Mouse (Mus musculus): ENCODE results near the gene Rab5b. TPM values are rescaled to one million over a fixed set of nuclear protein-coding genes. Genes with fewer than 3 reads are reported as not detected.
"Not testable (repeated sequence)": the region's sequence is repeated elsewhere in the genome, so short reads cannot be mapped to it uniquely, and the experiment has no call there.

Rab5b gene
- polyA plus RNA-seq, 1 experiment from 2014 or later = 82.9 TPM

DNA sequence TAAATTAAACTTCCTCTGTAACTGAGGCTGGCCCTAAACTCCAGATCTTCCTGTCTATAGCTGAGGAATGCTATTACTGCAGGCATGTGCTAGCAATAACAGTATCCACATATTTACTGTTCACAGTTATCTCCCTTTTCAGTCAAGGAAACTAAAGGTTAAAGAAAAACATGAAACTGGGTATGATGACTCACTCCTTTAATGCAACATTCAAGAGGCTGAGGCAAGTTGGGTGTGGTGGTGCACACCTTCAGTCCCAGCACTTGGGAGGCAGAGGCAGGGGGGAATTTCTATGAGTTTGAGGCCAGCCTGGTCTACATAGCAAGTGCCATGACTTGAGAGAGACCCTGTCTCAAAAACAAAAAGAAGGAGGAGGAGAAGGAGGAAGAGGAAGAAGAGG lies 35.9 kb upstream of the Rab5b start:
- H3K36me3 ChIP-seq (ENCODE audit: control insufficient read depth, insufficient read depth, low read length) = no peaks in the 10 kb centered on the region
- H3K4me1 ChIP-seq (ENCODE audit: control insufficient read depth, insufficient read depth, low read length) = no peaks in the 10 kb centered on the region
- no peaks in the 10 kb centered on the region for H3K27me3 ChIP-seq (ENCODE audit: control insufficient read depth, insufficient read depth, low read length)
- no peaks in the 10 kb centered on the region for H3K9me3 ChIP-seq (ENCODE audit: control insufficient read depth, low read length)
- H3K4me2 ChIP-seq (ENCODE audit: low read depth) = no peak overlapping the region
- DNase-seq (ENCODE audit: low spot score) = no peak
- no peak overlapping the region for H3K9ac ChIP-seq (ENCODE audit: low read length)
- no peak for ATAC-seq (ENCODE audit: insufficient read depth, low FRiP score, low TSS enrichment)
- no peak overlapping the region for H3K27ac ChIP-seq (ENCODE audit: low read depth, low read length)
- H3K4me3 ChIP-seq (ENCODE audit: low read depth, low read length) = no peak overlapping the region

DNA sequence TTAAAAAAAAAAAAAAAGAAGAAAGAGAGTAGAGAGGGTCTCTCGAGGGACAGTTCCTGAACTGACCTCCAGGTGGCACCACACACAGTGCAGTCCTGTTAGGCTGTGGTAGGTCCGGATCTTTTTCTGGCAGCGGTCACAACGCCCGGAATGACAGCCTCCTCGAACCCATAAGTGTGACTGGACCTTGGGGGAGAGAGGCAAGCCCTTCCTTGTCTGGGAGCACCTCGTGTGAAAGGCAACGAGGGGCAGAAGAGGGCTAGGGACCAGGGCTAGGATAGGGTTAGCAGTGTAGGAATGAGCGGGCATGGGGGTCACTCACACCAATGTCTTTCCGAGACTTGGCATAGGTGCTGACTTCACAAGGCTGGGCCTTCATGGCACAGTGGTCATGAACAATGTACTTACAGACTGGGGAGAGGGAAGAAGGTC lies 35.0 kb upstream of the Rab5b start:
- Histone ChIP-seq H3K9me3 (ENCODE audit: control insufficient read depth, low read length) (no peaks in the 10 kb centered on the region), H3K4me3 (ENCODE audit: low read depth, low read length) (no peak overlapping the region), H3K9ac (ENCODE audit: low read length) (no peak overlapping the region), H3K27me3 (ENCODE audit: control insufficient read depth, insufficient read depth, low read length) (no peaks in the 10 kb centered on the region), H3K4me1 (ENCODE audit: control insufficient read depth, insufficient read depth, low read length) (no peaks in the 10 kb centered on the region), H3K36me3 (ENCODE audit: control insufficient read depth, insufficient read depth, low read length) (no peaks in the 10 kb centered on the region), H3K4me2 (ENCODE audit: low read depth) (no peak overlapping the region), H3K27ac (ENCODE audit: low read depth, low read length) (no peak overlapping the region)
- peak; percentile 64 for DNase-seq (ENCODE audit: low spot score)
- ATAC-seq (ENCODE audit: insufficient read depth, low FRiP score, low TSS enrichment) = 0 out of 2 replicates have a peak, but pooled peaks have one; percentile 50
- 25% methylated on average over 10 of the region's 10 CpGs for WGBS

DNA sequence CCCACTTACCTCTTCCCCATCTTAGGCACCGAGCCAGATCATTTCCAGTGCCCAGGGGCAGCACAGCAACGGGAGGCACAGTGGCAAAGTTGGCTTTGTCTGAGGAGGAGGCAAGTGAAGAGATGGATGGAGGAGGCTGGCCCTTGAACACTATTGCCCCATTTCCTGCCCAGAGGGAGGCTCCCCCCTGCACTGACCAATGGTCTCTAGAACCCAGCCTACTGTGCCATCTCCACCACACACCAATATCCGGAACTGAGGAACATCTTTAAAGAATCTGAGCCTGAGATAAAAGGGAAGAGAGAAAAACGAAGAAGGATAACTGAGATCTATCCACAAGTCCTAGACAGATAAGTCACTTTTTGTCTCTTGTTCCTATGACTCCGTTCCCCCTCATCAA lies 32.0 kb upstream of the Rab5b start:
- 85% methylated on average over 5 of the region's 5 CpGs for WGBS
- Histone ChIP-seq H3K4me1 (ENCODE audit: control insufficient read depth, insufficient read depth, low read length) (no peaks in the 10 kb centered on the region), H3K27me3 (ENCODE audit: control insufficient read depth, insufficient read depth, low read length) (no peaks in the 10 kb centered on the region), H3K9ac (ENCODE audit: low read length) (no peak overlapping the region), H3K27ac (ENCODE audit: low read depth, low read length) (no peak overlapping the region), H3K36me3 (ENCODE audit: control insufficient read depth, insufficient read depth, low read length) (no peaks in the 10 kb centered on the region), H3K4me3 (ENCODE audit: low read depth, low read length) (no peak overlapping the region), H3K9me3 (ENCODE audit: control insufficient read depth, low read length) (no peaks in the 10 kb centered on the region), H3K4me2 (ENCODE audit: low read depth) (no peak overlapping the region)
- no peak for ATAC-seq (ENCODE audit: insufficient read depth, low FRiP score, low TSS enrichment)
- DNase-seq (ENCODE audit: low spot score) = no peak

DNA sequence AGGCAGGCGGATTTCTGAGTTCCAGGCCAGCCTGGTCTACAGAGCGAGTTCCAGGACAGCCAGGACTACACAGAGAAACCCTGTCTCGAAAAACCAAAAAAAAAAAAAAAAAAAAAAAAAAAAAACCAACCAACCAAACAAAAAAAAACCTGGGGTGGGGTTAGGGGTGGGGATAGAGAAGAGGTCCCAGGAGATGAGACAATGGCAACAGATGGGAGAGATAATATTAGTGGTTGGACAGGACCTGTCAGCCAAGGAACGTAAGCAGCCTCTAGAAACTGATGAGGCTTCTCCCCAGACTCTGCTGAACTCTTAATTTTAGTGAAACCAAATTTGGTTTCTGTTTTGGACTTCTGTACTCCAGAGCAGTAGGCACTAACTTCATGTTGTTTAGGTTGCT lies 29.4 kb upstream of the Rab5b start:
- DNase-seq (ENCODE audit: low spot score); H3K27me3 ChIP-seq (ENCODE audit: control insufficient read depth, insufficient read depth, low read length); H3K4me3 ChIP-seq (ENCODE audit: low read depth, low read length); ATAC-seq (ENCODE audit: insufficient read depth, low FRiP score, low TSS enrichment); H3K27ac ChIP-seq (ENCODE audit: low read depth, low read length); H3K4me2 ChIP-seq (ENCODE audit: low read depth); H3K9ac ChIP-seq (ENCODE audit: low read length); H3K4me1 ChIP-seq (ENCODE audit: control insufficient read depth, insufficient read depth, low read length); H3K9me3 ChIP-seq (ENCODE audit: control insufficient read depth, low read length); H3K36me3 ChIP-seq (ENCODE audit: control insufficient read depth, insufficient read depth, low read length): not testable (repeated sequence)
- WGBS = 77% methylated on average over 3 of the region's 4 CpGs

DNA sequence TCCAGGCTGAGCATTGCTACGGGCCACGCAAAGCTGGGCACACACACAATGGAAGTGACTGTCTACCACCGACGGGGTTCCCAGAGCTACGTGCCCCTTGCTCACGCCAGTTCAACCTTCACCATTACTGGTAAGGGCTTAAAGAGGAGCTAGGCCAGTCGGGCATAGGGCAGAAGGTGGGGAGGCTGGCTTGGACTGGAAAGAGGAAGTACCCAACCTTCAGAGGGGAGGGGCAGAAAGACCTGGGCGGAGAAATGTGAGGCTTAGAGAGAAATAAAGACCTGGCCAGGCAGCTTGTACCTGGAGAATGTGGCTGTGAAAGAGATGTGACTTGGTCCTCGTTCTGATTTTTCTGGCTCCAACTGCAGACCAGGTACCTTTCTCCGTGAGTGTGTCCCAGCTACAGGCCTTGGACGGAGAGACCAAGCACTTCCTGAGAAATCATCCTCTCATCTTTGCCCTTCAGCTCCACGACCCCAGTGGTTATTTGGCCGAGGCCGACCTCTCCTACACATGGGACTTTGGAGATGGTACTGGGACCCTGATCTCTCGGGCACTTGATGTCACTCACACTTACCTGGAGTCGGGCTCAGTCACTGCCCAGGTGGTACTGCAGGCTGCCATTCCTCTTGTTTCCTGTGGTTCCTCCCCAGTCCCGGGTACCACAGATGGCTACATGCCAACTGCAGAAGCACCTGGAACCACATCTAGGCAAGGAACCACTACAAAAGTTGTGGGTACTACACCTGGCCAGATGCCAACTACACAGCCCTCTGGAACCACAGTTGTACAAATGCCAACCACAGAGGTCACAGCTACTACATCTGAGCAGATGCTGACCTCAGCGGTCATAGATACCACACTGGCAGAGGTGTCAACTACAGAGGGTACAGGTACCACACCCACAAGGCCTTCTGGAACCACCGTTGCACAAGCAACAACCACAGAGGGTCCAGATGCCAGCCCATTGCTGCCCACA lies 19.8 kb upstream of the Rab5b start:
- Histone ChIP-seq H3K4me2 (ENCODE audit: low read depth) (no peak overlapping the region), H3K4me1 (ENCODE audit: control insufficient read depth, insufficient read depth, low read length) (no peaks in the 10 kb centered on the region), H3K9ac (ENCODE audit: low read length) (no peak overlapping the region), H3K27ac (ENCODE audit: low read depth, low read length) (no peak overlapping the region), H3K4me3 (ENCODE audit: low read depth, low read length) (no peak overlapping the region), H3K27me3 (ENCODE audit: control insufficient read depth, insufficient read depth, low read length) (no peaks in the 10 kb centered on the region), H3K9me3 (ENCODE audit: control insufficient read depth, low read length) (no peaks in the 10 kb centered on the region), H3K36me3 (ENCODE audit: control insufficient read depth, insufficient read depth, low read length) (no peaks in the 10 kb centered on the region)
- DNase-seq (ENCODE audit: low spot score) (no peak), ATAC-seq (ENCODE audit: insufficient read depth, low FRiP score, low TSS enrichment) (no peak)
- WGBS = 90% methylated on average over 19 of the region's 19 CpGs

DNA sequence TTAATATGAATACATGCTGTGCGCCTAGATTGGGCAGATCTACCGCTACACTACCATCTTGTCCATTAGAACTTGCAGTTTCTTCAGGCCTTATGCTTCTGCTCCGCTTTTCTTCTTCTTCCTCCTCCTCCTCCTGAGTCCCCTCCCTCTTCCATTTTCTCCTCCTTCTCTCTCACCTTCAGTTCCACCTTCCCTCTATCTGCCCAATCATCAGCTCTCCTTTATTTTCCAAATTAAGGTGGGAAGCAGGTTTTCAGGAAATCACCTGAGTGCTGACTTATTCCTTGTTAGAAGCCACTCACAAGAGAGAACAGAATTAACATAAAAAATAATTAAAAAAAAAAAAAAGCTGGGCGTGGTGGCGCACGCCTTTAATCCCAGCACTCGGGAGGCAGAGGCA lies 15.3 kb upstream of the Rab5b start:
- H3K4me2 ChIP-seq (ENCODE audit: low read depth); H3K36me3 ChIP-seq (ENCODE audit: control insufficient read depth, insufficient read depth, low read length); DNase-seq (ENCODE audit: low spot score); H3K27ac ChIP-seq (ENCODE audit: low read depth, low read length); H3K27me3 ChIP-seq (ENCODE audit: control insufficient read depth, insufficient read depth, low read length); ATAC-seq (ENCODE audit: insufficient read depth, low FRiP score, low TSS enrichment); H3K9me3 ChIP-seq (ENCODE audit: control insufficient read depth, low read length); H3K4me1 ChIP-seq (ENCODE audit: control insufficient read depth, insufficient read depth, low read length); H3K4me3 ChIP-seq (ENCODE audit: low read depth, low read length); H3K9ac ChIP-seq (ENCODE audit: low read length): not testable (repeated sequence)
- WGBS = 97% methylated on average over 7 of the region's 7 CpGs

DNA sequence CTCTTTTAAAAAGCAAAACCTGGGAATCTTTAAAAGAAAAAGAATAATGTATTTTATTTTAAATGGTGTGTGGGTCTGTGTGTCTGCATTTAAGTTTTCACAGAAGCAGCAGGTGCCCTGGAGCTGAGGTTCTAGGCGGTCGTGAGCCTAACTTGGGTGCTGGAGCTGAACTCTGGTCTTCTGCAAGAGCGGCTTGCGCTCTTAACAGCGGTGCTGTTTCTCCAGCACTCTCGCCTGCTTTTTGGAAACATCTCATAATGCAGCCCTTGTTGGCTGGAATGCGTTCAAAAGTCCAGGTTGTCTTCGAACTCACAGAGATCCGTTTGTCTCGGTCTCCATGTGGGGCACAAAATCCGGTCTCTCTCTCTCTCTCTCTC lies 9.2 kb upstream of the Rab5b start:
- Histone ChIP-seq H3K4me1 (ENCODE audit: control insufficient read depth, insufficient read depth, low read length) (peaks cover 5% of the 10 kb centered on the region), H3K27me3 (ENCODE audit: control insufficient read depth, insufficient read depth, low read length) (no peaks in the 10 kb centered on the region), H3K4me2 (ENCODE audit: low read depth) (peak overlapping the region; percentile 79), H3K27ac (ENCODE audit: low read depth, low read length) (no peak overlapping the region), H3K9ac (ENCODE audit: low read length) (peak overlapping the region; percentile 76; the same call in 1 of the 2 replicates), H3K9me3 (ENCODE audit: control insufficient read depth, low read length) (no peaks in the 10 kb centered on the region), H3K4me3 (ENCODE audit: low read depth, low read length) (peak overlapping the region; percentile 78), H3K36me3 (ENCODE audit: control insufficient read depth, insufficient read depth, low read length) (0 out of 2 replicates have a peak, but pooled peaks cover 2% of the 10 kb centered on the region)
- DNase-seq (ENCODE audit: low spot score) = no peak
- 9% methylated on average over 11 of the region's 11 CpGs for WGBS
- peak; percentile 46 for ATAC-seq (ENCODE audit: insufficient read depth, low FRiP score, low TSS enrichment)

DNA sequence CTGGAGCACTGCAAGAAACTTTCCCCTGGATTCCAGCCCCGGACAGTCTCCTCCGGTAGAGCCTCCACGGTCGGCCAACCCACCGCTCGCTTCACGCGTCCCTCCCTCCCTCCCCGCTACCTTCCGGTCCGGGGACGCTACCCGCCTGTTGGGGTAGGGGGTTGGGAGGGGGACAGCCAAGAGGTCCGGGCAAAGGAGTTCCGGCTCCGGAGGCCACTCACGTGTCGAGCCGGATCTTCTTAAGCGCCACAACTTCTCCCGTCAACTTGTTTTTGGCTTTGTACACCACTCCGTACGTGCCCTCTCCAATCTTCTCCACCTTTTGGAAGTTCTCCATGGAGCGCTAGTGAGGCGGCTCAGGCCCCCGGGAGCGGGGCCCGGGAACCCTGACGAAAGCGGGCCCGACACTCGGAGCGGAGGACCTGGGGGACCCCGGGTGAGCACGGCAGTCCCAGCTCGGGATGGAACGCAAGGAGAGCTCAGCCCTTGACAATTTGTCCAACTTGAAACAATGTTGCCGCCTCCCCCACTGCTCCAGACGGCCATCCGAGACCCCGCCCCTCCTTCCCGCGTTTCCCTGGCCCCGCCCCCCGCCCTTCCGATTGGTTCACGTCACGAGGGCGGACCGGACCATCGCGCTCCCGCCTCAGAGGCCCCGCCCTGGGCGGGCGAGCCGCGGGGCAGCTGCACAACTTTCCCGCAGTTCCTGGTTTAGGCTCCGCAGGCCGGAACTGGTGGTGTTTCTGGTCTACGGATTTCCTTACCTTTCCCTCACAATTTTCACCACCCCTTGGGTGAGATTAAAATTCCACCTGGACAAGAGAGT lies 8.6 kb upstream of the Rab5b start, which contains the start of gene Cdk2:
Gene Cdk2 (minus strand): TSS at position 541 of the 826 bp plus-strand sequence.
- DNase-seq (ENCODE audit: low spot score) (peak; percentile 96), ATAC-seq (ENCODE audit: insufficient read depth, low FRiP score, low TSS enrichment) (peak; percentile 95)
- Histone ChIP-seq H3K4me2 (ENCODE audit: low read depth) (peak within 1 kb of the TSS; percentile 79), H3K4me3 (ENCODE audit: low read depth, low read length) (peak within 1 kb of the TSS; percentile 78), H3K9ac (ENCODE audit: low read length) (peak within 1 kb of the TSS; percentile 76), H3K36me3 (ENCODE audit: control insufficient read depth, insufficient read depth, low read length) (0 out of 2 replicates have a peak, but pooled peaks cover 2% of the 10 kb centered on the region), H3K27me3 (ENCODE audit: control insufficient read depth, insufficient read depth, low read length) (no peaks in the 10 kb centered on the region), H3K4me1 (ENCODE audit: control insufficient read depth, insufficient read depth, low read length) (peaks cover 5% of the 10 kb centered on the region), H3K27ac (ENCODE audit: low read depth, low read length) (peak within 1 kb of the TSS; percentile 82), H3K9me3 (ENCODE audit: control insufficient read depth, low read length) (no peaks in the 10 kb centered on the region)
- WGBS = 0% methylated on average over 62 of the region's 62 CpGs
